Mouse (Mus musculus): Measurements from ENCODE around the gene Rln3.

GRCm38 (mm10) chr8:84021569-84021968 is 23.2 kb downstream of the Rln3 start:
- TF ChIP-seq CTCF (IDR thresholded peaks at IDR 0.05; ENCODE audit: control insufficient read depth, insufficient read depth, insufficient replicate concordance, low read depth, low read length) = no peak
- TF ChIP-seq POLR2A (IDR thresholded peaks at IDR 0.05; ENCODE audit: control insufficient read depth, low read depth, low read length) = no peak

All from testis, adult 2 months (tissue).